Mouse (Mus musculus): ENCODE data around the gene Megf11. TPM values are rescaled to one million over a fixed set of nuclear protein-coding genes. Genes with fewer than 3 reads are reported as not detected.

The Megf11 gene
- polyA plus RNA-seq, 1 experiment from 2014 or later, result 0.65 TPM

- Histone ChIP-seq H3K27ac (replicated peaks; ENCODE audit: low read depth, low read length) (no peak overlapping the region), H3K4me3 (ENCODE audit: low read depth, low read length) (no peak overlapping the region), H3K27me3 (ENCODE audit: control insufficient read depth, insufficient read depth, low read length) (no peaks in the 10 kb centered on the region), H3K9me3 (replicated peaks; ENCODE audit: control insufficient read depth, low read length) (no peaks in the 10 kb centered on the region), H3K4me1 (ENCODE audit: control insufficient read depth, insufficient read depth, low read length) (peaks cover 2% of the 10 kb centered on the region), H3K4me2 (ENCODE audit: low read depth, low read length) (no peak overlapping the region), H3K36me3 (replicated peaks; ENCODE audit: control insufficient read depth, insufficient read depth, low read depth, low read length) (no peaks in the 10 kb centered on the region), H3K9ac (replicated peaks; ENCODE audit: low read length) (no peak overlapping the region)
- no peak for DNase-seq (ENCODE audit: low spot score)
- 46% methylated on average over 7 of the region's 7 CpGs for WGBS
- ATAC-seq (replicated peaks; ENCODE audit: insufficient number of reproducible peaks, low FRiP score, low TSS enrichment, low read depth), result no peak
Measured at GRCm38 (mm10) chr9:64457596-64457995, 72.2 kb downstream of the Megf11 start.

GRCm38 (mm10) chr9:64461568-64462308, 76.3 kb downstream of the Megf11 start:
- H3K9me3 ChIP-seq (replicated peaks; ENCODE audit: control insufficient read depth, low read length), result no peaks in the 10 kb centered on the region
- DNase-seq (ENCODE audit: low spot score) (no peak), ATAC-seq (replicated peaks; ENCODE audit: insufficient number of reproducible peaks, low FRiP score, low TSS enrichment, low read depth) (no peak)
- H3K9ac ChIP-seq (replicated peaks; ENCODE audit: low read length), result no peak overlapping the region
- H3K36me3 ChIP-seq (replicated peaks; ENCODE audit: control insufficient read depth, insufficient read depth, low read depth, low read length), result no peaks in the 10 kb centered on the region
- no peaks in the 10 kb centered on the region for H3K27me3 ChIP-seq (ENCODE audit: control insufficient read depth, insufficient read depth, low read length)
- H3K4me3 ChIP-seq (ENCODE audit: low read depth, low read length), result no peak overlapping the region
- no peak overlapping the region for H3K27ac ChIP-seq (replicated peaks; ENCODE audit: low read depth, low read length)
- no peaks in the 10 kb centered on the region; the same call in 1 of the 2 replicates for H3K4me1 ChIP-seq (ENCODE audit: control insufficient read depth, insufficient read depth, low read length)
- no peak overlapping the region for H3K4me2 ChIP-seq (ENCODE audit: low read depth, low read length)
- 81% methylated on average over 16 of the region's 16 CpGs for WGBS

- no peaks in the 10 kb centered on the region for H3K36me3 ChIP-seq (replicated peaks; ENCODE audit: control insufficient read depth, insufficient read depth, low read depth, low read length)
- DNase-seq (ENCODE audit: low spot score) (no peak), ATAC-seq (replicated peaks; ENCODE audit: insufficient number of reproducible peaks, low FRiP score, low TSS enrichment, low read depth) (no peak)
- no peak overlapping the region for H3K4me2 ChIP-seq (ENCODE audit: low read depth, low read length)
- no peaks in the 10 kb centered on the region for H3K27me3 ChIP-seq (ENCODE audit: control insufficient read depth, insufficient read depth, low read length)
- no peak overlapping the region for H3K27ac ChIP-seq (replicated peaks; ENCODE audit: low read depth, low read length)
- H3K4me3 ChIP-seq (ENCODE audit: low read depth, low read length), result no peak overlapping the region
- H3K9ac ChIP-seq (replicated peaks; ENCODE audit: low read length), result no peak overlapping the region
- H3K9me3 ChIP-seq (replicated peaks; ENCODE audit: control insufficient read depth, low read length), result no peaks in the 10 kb centered on the region
- H3K4me1 ChIP-seq (ENCODE audit: control insufficient read depth, insufficient read depth, low read length), result no peaks in the 10 kb centered on the region; the same call in 1 of the 2 replicates
Measured at GRCm38 (mm10) chr9:64462870-64463269, 77.4 kb downstream of the Megf11 start.

- Histone ChIP-seq H3K9me3 (replicated peaks; ENCODE audit: control insufficient read depth, low read length) (no peaks in the 10 kb centered on the region), H3K4me1 (ENCODE audit: control insufficient read depth, insufficient read depth, low read length) (no peaks in the 10 kb centered on the region), H3K27me3 (ENCODE audit: control insufficient read depth, insufficient read depth, low read length) (no peaks in the 10 kb centered on the region), H3K9ac (replicated peaks; ENCODE audit: low read length) (no peak overlapping the region), H3K27ac (replicated peaks; ENCODE audit: low read depth, low read length) (no peak overlapping the region), H3K4me2 (ENCODE audit: low read depth, low read length) (no peak overlapping the region), H3K4me3 (ENCODE audit: low read depth, low read length) (no peak overlapping the region), H3K36me3 (replicated peaks; ENCODE audit: control insufficient read depth, insufficient read depth, low read depth, low read length) (no peaks in the 10 kb centered on the region)
- ATAC-seq (replicated peaks; ENCODE audit: insufficient number of reproducible peaks, low FRiP score, low TSS enrichment, low read depth), result no peak
- DNase-seq (ENCODE audit: low spot score), result no peak
- 63% methylated on average over 8 of the region's 8 CpGs for WGBS
Measured at GRCm38 (mm10) chr9:64466090-64466489, 80.7 kb downstream of the Megf11 start.

- no peak for DNase-seq (ENCODE audit: low spot score)
- 49% methylated on average over 4 of the region's 4 CpGs for WGBS
- Histone ChIP-seq H3K27me3 (ENCODE audit: control insufficient read depth, insufficient read depth, low read length) (no peaks in the 10 kb centered on the region), H3K9ac (replicated peaks; ENCODE audit: low read length) (no peak overlapping the region), H3K9me3 (replicated peaks; ENCODE audit: control insufficient read depth, low read length) (no peaks in the 10 kb centered on the region), H3K27ac (replicated peaks; ENCODE audit: low read depth, low read length) (no peak overlapping the region), H3K4me3 (ENCODE audit: low read depth, low read length) (no peak overlapping the region), H3K4me2 (ENCODE audit: low read depth, low read length) (no peak overlapping the region), H3K4me1 (ENCODE audit: control insufficient read depth, insufficient read depth, low read length) (no peaks in the 10 kb centered on the region), H3K36me3 (replicated peaks; ENCODE audit: control insufficient read depth, insufficient read depth, low read depth, low read length) (no peaks in the 10 kb centered on the region)
- ATAC-seq (replicated peaks; ENCODE audit: insufficient number of reproducible peaks, low FRiP score, low TSS enrichment, low read depth), result no peak
Measured at GRCm38 (mm10) chr9:64466564-64466963, 81.1 kb downstream of the Megf11 start.

GRCm38 (mm10) chr9:64470806-64471205, 85.4 kb downstream of the Megf11 start:
- no peaks in the 10 kb centered on the region for H3K36me3 ChIP-seq (replicated peaks; ENCODE audit: control insufficient read depth, insufficient read depth, low read depth, low read length)
- no peak overlapping the region for H3K4me3 ChIP-seq (ENCODE audit: low read depth, low read length)
- H3K4me2 ChIP-seq (ENCODE audit: low read depth, low read length), result no peak overlapping the region
- no peak overlapping the region for H3K27ac ChIP-seq (replicated peaks; ENCODE audit: low read depth, low read length)
- WGBS, result 87% methylated on average over 1 of the region's 1 CpGs
- H3K4me1 ChIP-seq (ENCODE audit: control insufficient read depth, insufficient read depth, low read length), result 0 out of 2 replicates have a peak, but pooled peaks cover 4% of the 10 kb centered on the region
- no peak for ATAC-seq (replicated peaks; ENCODE audit: insufficient number of reproducible peaks, low FRiP score, low TSS enrichment, low read depth)
- no peaks in the 10 kb centered on the region for H3K9me3 ChIP-seq (replicated peaks; ENCODE audit: control insufficient read depth, low read length)
- H3K9ac ChIP-seq (replicated peaks; ENCODE audit: low read length), result no peak overlapping the region
- DNase-seq (ENCODE audit: low spot score), result no peak
- H3K27me3 ChIP-seq (ENCODE audit: control insufficient read depth, insufficient read depth, low read length), result no peaks in the 10 kb centered on the region

GRCm38 (mm10) chr9:64471336-64471735, 85.9 kb downstream of the Megf11 start:
- Histone ChIP-seq H3K9me3 (replicated peaks; ENCODE audit: control insufficient read depth, low read length) (no peaks in the 10 kb centered on the region), H3K4me1 (ENCODE audit: control insufficient read depth, insufficient read depth, low read length) (0 out of 2 replicates have a peak, but pooled peaks cover 4% of the 10 kb centered on the region), H3K4me3 (ENCODE audit: low read depth, low read length) (no peak overlapping the region), H3K4me2 (ENCODE audit: low read depth, low read length) (no peak overlapping the region), H3K36me3 (replicated peaks; ENCODE audit: control insufficient read depth, insufficient read depth, low read depth, low read length) (no peaks in the 10 kb centered on the region), H3K9ac (replicated peaks; ENCODE audit: low read length) (no peak overlapping the region), H3K27ac (replicated peaks; ENCODE audit: low read depth, low read length) (no peak overlapping the region), H3K27me3 (ENCODE audit: control insufficient read depth, insufficient read depth, low read length) (no peaks in the 10 kb centered on the region)
- DNase-seq (ENCODE audit: low spot score) (no peak), ATAC-seq (replicated peaks; ENCODE audit: insufficient number of reproducible peaks, low FRiP score, low TSS enrichment, low read depth) (no peak)
- 86% methylated on average over 3 of the region's 3 CpGs for WGBS

GRCm38 (mm10) chr9:64472165-64472564, 86.7 kb downstream of the Megf11 start:
- H3K9ac ChIP-seq (replicated peaks; ENCODE audit: low read length), result no peak overlapping the region
- H3K4me1 ChIP-seq (ENCODE audit: control insufficient read depth, insufficient read depth, low read length), result 0 out of 2 replicates have a peak, but pooled peaks cover 4% of the 10 kb centered on the region
- no peak overlapping the region for H3K4me2 ChIP-seq (ENCODE audit: low read depth, low read length)
- no peak overlapping the region for H3K27ac ChIP-seq (replicated peaks; ENCODE audit: low read depth, low read length)
- ATAC-seq (replicated peaks; ENCODE audit: insufficient number of reproducible peaks, low FRiP score, low TSS enrichment, low read depth) (no peak), DNase-seq (ENCODE audit: low spot score) (no peak)
- H3K36me3 ChIP-seq (replicated peaks; ENCODE audit: control insufficient read depth, insufficient read depth, low read depth, low read length), result no peaks in the 10 kb centered on the region
- no peaks in the 10 kb centered on the region for H3K27me3 ChIP-seq (ENCODE audit: control insufficient read depth, insufficient read depth, low read length)
- no peaks in the 10 kb centered on the region for H3K9me3 ChIP-seq (replicated peaks; ENCODE audit: control insufficient read depth, low read length)
- no peak overlapping the region for H3K4me3 ChIP-seq (ENCODE audit: low read depth, low read length)
- 46% methylated on average over 2 of the region's 2 CpGs for WGBS
